Mouse (Mus musculus) limb, embryonic 14.5 days (tissue): Measurements from ENCODE around the gene Pla2g4b. TPM values are rescaled to one million over a fixed set of nuclear protein-coding genes. Genes with fewer than 3 reads are reported as not detected.

Experiments
- ATAC-seq: fragments of 200-750 bp; cut with Nextera tagmentation; 2 replicates; pipeline ENCODE4 v1.8.0; 2017; ENCODE audit warnings: low read depth, moderate number of reproducible peaks, moderate TSS enrichment; ENCODE audit not compliant: low FRiP score
- DNase-seq: peaks from one replicate; pipeline ENCODE4 v3.0.0-alpha.2; 2015; ENCODE audit warnings: low spot score
- H3K27ac ChIP-seq: fragments of 300-500 bp; sonication (generic); replicated peaks from 2 replicates; pipeline ENCODE4 v1.5.1; 2014; ENCODE audit warnings: low read depth, mild to moderate bottlenecking, low read length, moderate library complexity, mixed read lengths
- H3K27me3 ChIP-seq: fragments of 300-500 bp; sonication (generic); 2 replicates; pipeline ENCODE4 v1.6.1; 2014; ENCODE audit warnings: low read length, mixed read lengths; ENCODE audit not compliant: control insufficient read depth, insufficient read depth
- H3K36me3 ChIP-seq: fragments of 300-500 bp; sonication (generic); 2 replicates; pipeline ENCODE4 v1.6.1; 2014; ENCODE audit warnings: mild to moderate bottlenecking, low read length, moderate library complexity, mixed read lengths; ENCODE audit not compliant: control insufficient read depth, insufficient read depth
- H3K4me1 ChIP-seq: fragments of 300-500 bp; sonication (generic); 2 replicates; pipeline ENCODE4 v1.6.1; 2014; ENCODE audit warnings: antibody characterized with exemption, low read length, mixed read lengths; ENCODE audit not compliant: control insufficient read depth, insufficient read depth
- H3K4me2 ChIP-seq: fragments of 300-500 bp; sonication (generic); replicated peaks from 2 replicates; pipeline ENCODE4 v1.6.1; 2014; ENCODE audit warnings: low read depth, mild to moderate bottlenecking, low read length, moderate library complexity; ENCODE audit not compliant: severe bottlenecking
- H3K4me3 ChIP-seq: fragments of 300-500 bp; sonication (generic); replicated peaks from 2 replicates; pipeline ENCODE4 v1.5.1; 2014; ENCODE audit warnings: low read length
- H3K9ac ChIP-seq: fragments of 300-500 bp; sonication (generic); 2 replicates; pipeline ENCODE4 v1.6.1; 2014; ENCODE audit warnings: mild to moderate bottlenecking, low read depth, low read length, moderate library complexity; ENCODE audit not compliant: severe bottlenecking
- H3K9me3 ChIP-seq: fragments of 300-500 bp; sonication (generic); 2 replicates; pipeline ENCODE4 v1.6.1; 2016; ENCODE audit warnings: low read length; ENCODE audit not compliant: control insufficient read depth
- POLR2A ChIP-seq: fragments of 200-500 bp; IDR thresholded peaks from 2 replicates; pipeline ENCODE4 v1.8.0; 2012; ENCODE audit warnings: inconsistent platforms, mild to moderate bottlenecking, moderate library complexity, borderline replicate concordance; ENCODE audit not compliant: insufficient read depth, insufficient read length; ENCODE audit errors: extremely low read depth
- WGBS: fragments of 180-500 bp; shearing (Covaris S2); extraction: QIAGEN DNeasy Blood & Tissue Kit; methylation state at CpG from one replicate; pipeline ENCODE4 v1.1.7; 2014; 5-methylcytosine and 5-hydroxymethylcytosine counted together
- polyA plus RNA-seq, 2 experiments: library from polyadenylated mRNA; depleted of rRNA in 1 of 2; stranded (reverse) in 1 of 2; unstranded in 1 of 2; fragments of >200 nt; fragmentation: Nextera tagmentation in 1 of 2; extraction: Ambion mirVana in 1 of 2; gene quantifications; 2 replicates each; pipeline versions ENCODE4 v1.2.1 to v1.2.3; 2012 to 2014

The Pla2g4b gene
- polyA plus RNA-seq, 2 experiments: 1.7 to 21.9 TPM

DNA sequence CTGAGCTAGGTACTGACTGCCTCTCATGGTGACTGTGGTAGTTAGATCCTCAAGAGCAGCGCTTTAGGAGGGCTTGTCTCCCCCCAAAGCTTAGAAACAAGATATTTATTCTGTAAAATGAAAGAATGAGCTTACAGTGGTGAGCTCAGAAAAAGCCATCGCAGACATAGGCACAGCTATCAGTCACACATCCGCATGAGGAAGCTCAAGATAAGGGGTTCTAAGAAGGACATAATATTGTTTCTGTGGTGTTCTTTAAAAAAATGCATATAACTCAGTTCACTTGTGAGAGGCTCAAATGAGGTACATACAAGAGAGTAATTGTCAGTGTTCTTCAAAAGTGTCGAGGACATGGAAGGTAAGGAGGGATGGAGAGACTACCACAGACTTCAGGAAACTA is 17.3 kb upstream of the Pla2g4b start:
- no peak for TF ChIP-seq POLR2A
- no peak overlapping the region for H3K9ac ChIP-seq
- DNase-seq: no peak
- no peak overlapping the region for H3K4me3 ChIP-seq
- H3K27me3 ChIP-seq: no peaks in the 10 kb centered on the region
- H3K4me1 ChIP-seq: no peaks in the 10 kb centered on the region
- H3K9me3 ChIP-seq: no peaks in the 10 kb centered on the region
- H3K4me2 ChIP-seq: no peak overlapping the region
- H3K27ac ChIP-seq: no peak overlapping the region
- peaks cover 70% of the 10 kb centered on the region for H3K36me3 ChIP-seq
- 91% methylated on average over 4 of the region's 4 CpGs for WGBS
- ATAC-seq: no peak

DNA sequence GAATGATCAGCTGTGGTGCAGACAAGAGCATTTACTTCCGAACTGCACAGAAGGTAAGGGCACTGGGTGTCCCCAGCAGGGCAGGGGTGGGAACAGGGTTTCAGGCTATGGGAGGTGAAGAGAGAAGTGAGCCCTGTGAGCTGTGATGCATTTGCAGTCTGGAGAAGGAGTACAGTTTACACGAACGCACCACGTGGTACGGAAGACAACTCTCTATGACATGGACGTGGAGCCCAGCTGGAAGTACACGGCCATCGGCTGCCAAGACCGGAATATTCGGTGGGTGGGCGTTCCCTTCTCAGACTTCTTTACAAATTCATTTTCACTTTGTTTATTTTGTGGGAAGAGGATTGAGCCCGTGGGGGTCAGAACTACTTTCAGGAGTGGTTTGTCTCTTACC is 15.6 kb upstream of the Pla2g4b start:
- no peak overlapping the region for H3K4me3 ChIP-seq
- 93% methylated on average over 12 of the region's 12 CpGs for WGBS
- H3K4me2 ChIP-seq: no peak overlapping the region
- H3K36me3 ChIP-seq: peaks cover 86% of the 10 kb centered on the region
- no peak for DNase-seq
- H3K9me3 ChIP-seq: no peaks in the 10 kb centered on the region
- H3K9ac ChIP-seq: no peak overlapping the region
- no peaks in the 10 kb centered on the region for H3K4me1 ChIP-seq
- no peak overlapping the region for H3K27ac ChIP-seq
- ATAC-seq: no peak
- no peak for TF ChIP-seq POLR2A
- no peaks in the 10 kb centered on the region for H3K27me3 ChIP-seq

DNA sequence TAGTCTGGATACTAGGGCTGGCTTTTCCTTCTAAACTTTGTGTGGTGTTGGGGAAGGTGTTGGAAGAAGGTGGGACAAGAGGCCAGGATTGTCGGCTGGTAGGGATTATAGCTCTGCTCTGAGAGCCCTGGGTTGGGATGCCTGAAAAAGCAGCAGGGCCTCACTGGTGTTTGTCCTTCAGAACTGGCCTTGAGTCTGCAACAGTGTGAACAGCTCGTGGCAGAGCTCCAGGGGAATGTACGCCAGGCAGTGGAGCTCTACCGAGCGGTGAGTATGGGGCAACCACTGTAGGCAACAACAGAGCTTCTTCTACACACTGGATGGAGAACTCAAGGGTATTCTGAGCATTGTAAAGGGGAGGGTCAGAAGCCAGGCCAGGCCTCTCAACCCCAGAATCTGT is 8.9 kb upstream of the Pla2g4b start:
- H3K27ac ChIP-seq: no peak overlapping the region
- ATAC-seq (no peak), DNase-seq (no peak)
- TF ChIP-seq POLR2A: no peak
- WGBS: 88% methylated on average over 5 of the region's 5 CpGs
- no peak overlapping the region for H3K4me2 ChIP-seq
- H3K36me3 ChIP-seq: peaks cover 66% of the 10 kb centered on the region
- H3K9me3 ChIP-seq: no peaks in the 10 kb centered on the region
- H3K4me3 ChIP-seq: no peak overlapping the region
- H3K27me3 ChIP-seq: no peaks in the 10 kb centered on the region
- H3K4me1 ChIP-seq: peaks cover 11% of the 10 kb centered on the region
- H3K9ac ChIP-seq: no peak overlapping the region

DNA sequence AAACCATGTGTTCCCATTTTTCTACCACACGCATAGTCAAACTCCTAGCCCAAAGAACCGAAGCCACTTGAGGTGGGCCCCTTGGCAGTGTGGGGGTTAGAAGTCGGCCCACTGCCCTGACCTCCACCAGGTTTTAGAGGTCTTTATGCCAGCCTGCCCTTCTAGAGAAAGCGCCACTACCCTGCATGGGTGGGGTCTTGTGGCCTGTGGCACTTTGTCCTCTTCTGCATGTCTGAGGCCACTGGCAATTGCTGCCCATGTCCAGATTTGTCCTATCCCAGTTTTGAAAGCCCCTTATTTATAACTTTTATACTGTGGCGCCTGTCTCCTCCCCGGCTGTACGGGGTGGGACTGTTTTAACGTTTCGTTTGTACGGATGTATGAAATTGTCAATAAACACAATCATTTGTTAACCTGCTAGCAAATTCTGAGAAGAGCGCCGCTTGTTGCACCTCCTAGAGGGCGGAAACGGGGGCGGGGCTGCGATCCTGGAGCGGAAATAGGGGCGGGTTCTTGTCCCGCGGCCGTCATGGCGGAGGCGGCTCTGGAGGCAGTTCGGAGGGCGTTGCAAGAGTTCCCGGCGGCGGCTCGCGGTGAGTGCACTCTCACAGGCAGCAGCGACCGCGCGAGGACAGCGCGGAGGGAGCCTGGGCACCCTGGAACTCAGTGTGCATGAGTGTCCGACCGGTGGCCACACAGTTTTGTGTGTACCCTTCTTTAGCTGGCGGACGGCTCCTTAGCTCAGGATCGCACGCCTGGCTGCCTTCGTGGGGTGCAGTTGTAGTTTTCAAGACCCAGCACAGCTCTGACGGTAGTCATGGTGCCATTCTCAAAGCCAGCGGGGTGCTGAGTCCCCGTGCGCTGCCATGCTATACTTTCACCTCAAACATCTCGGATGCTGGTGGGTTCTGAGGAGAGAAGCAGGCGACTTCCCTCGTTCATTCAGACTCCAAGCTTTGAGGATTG is 6.0 kb upstream of the Pla2g4b start, which contains the start of the genes Jmjd7 and Gm28042:
Jmjd7 (plus strand) TSS at position 500 of the 966 bp plus-strand sequence.
Gm28042 (plus strand) TSS at position 510 of the 966 bp plus-strand sequence.
- H3K36me3 ChIP-seq: peaks cover 58% of the 10 kb centered on the region
- H3K9ac ChIP-seq: peak within 1 kb of the TSS; percentile 89
- H3K4me2 ChIP-seq: peak within 1 kb of the TSS; percentile 74
- WGBS: 4% methylated on average over 50 of the region's 50 CpGs
- peaks cover 11% of the 10 kb centered on the region for H3K4me1 ChIP-seq
- peak within 1 kb of the TSS; percentile 92 for H3K27ac ChIP-seq
- H3K4me3 ChIP-seq: peak within 1 kb of the TSS; percentile 76
- no peaks in the 10 kb centered on the region for H3K9me3 ChIP-seq
- peak; percentile 73; the same call in 1 of the 2 replicates for TF ChIP-seq POLR2A
- peak; percentile 84 for DNase-seq
- no peaks in the 10 kb centered on the region for H3K27me3 ChIP-seq
- peak; percentile 92 for ATAC-seq

DNA sequence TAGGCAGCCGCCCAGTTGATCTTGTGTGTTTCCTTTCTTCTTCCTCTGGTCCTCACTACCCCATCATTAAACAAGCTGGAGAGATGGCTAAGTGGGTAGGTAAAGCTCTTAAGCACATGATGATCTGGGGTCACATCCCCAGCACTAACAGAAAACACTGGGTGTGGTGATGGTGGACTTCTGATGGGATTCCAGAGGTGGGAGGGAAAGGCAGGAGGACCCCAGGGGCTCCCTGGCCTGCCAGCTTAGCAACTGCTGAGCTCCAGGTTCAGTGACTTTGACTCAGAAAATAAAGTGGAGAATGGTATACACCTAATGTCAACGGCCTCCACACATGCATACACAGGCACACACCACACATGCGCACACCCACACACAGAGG is 5.3 kb upstream of the Pla2g4b start:
- Histone ChIP-seq H3K4me1 (peaks cover 11% of the 10 kb centered on the region), H3K27me3 (no peaks in the 10 kb centered on the region), H3K36me3 (peaks cover 57% of the 10 kb centered on the region), H3K27ac (peak overlapping the region; percentile 92), H3K4me3 (peak overlapping the region; percentile 76), H3K9ac (peak overlapping the region; percentile 89), H3K4me2 (peak overlapping the region; percentile 74), H3K9me3 (no peaks in the 10 kb centered on the region)
- ATAC-seq (peak; percentile 25), DNase-seq (no peak)
- no peak for TF ChIP-seq POLR2A
- WGBS: 42% methylated on average over 3 of the region's 3 CpGs
